Mouse (Mus musculus): ENCODE data around the gene Cited2.

- no peak for TF ChIP-seq CTCF (IDR thresholded peaks at IDR 0.05; ENCODE audit: borderline replicate concordance, extremely low read depth, insufficient read depth, insufficient read length)
- no peak for TF ChIP-seq POLR2A (IDR thresholded peaks at IDR 0.05; ENCODE audit: borderline replicate concordance, extremely low read depth, insufficient read depth, insufficient read length, poor library complexity, severe bottlenecking)
These were observed 6.5 kb downstream of the Cited2 start for GRCm38 (mm10) chr10:17729476-17729875.

Measured in brain, embryonic 14.5 days (tissue).